ENCODE assay signal across 10 mouse cellular contexts in genomic region chr9:74045936-74046335, GRCm38 (mm10).
DNase-seq lines count a peak whose midpoint lies in the region; ATAC-seq and TF ChIP-seq lines count a peak whose summit lies in the region.
"Had no signal": no experiment of that assay in that cellular context is flagged by ENCODE, and none has a peak within 500 bp of the region (broad histone marks: within the 10 kb centered on the region; RNA-seq: fewer than 3 reads in every experiment).

No protein-coding gene starts in this region.

- H3K4me2 ChIP-seq in hindbrain, embryonic 16.5 days (ENCODE audit: low read length): no peak overlapping the region
- no peak overlapping the region for H3K4me2 ChIP-seq in hindbrain, embryonic 12.5 days (replicated peaks)
- no peak overlapping the region for H3K4me2 ChIP-seq in midbrain, postnatal 0 days (ENCODE audit: low read depth, low read length, poor library complexity, severe bottlenecking)
- H3K4me2 ChIP-seq: neural tube, embryonic 13.5 days had no signal

- ATAC-seq in hindbrain, embryonic 16.5 days: peak; percentile 77
- ATAC-seq in hindbrain, embryonic 12.5 days (ENCODE audit: low FRiP score): no peak
- ATAC-seq in midbrain, postnatal 0 days (ENCODE audit: low FRiP score): no peak
- no peak for ATAC-seq in megakaryocyte-erythroid progenitor cell, adult 5-6 weeks (replicated peaks; ENCODE audit: low FRiP score, low TSS enrichment, poor library complexity, severe bottlenecking)
- ATAC-seq in erythroblast, adult 5-6 weeks (replicated peaks; ENCODE audit: low FRiP score, poor library complexity, severe bottlenecking): no peak

- no peaks in the 10 kb centered on the region for H3K36me3 ChIP-seq in hindbrain, embryonic 16.5 days (ENCODE audit: control insufficient read depth, insufficient read depth, low read length)
- no peaks in the 10 kb centered on the region for H3K36me3 ChIP-seq in hindbrain, embryonic 12.5 days
- no peaks in the 10 kb centered on the region for H3K36me3 ChIP-seq in midbrain, postnatal 0 days (ENCODE audit: insufficient read depth, low read length)
- H3K36me3 ChIP-seq: neural tube, embryonic 13.5 days had no signal

- no peaks in the 10 kb centered on the region for H3K9me3 ChIP-seq in hindbrain, embryonic 16.5 days (ENCODE audit: control insufficient read depth, low read length)
- no peaks in the 10 kb centered on the region for H3K9me3 ChIP-seq in hindbrain, embryonic 12.5 days (replicated peaks)
- no peaks in the 10 kb centered on the region for H3K9me3 ChIP-seq in midbrain, postnatal 0 days (ENCODE audit: low read length)
- H3K9me3 ChIP-seq: neural tube, embryonic 13.5 days had no signal

- WGBS in hindbrain, embryonic 16.5 days: 60% methylated on average over 3 of the region's 3 CpGs
- WGBS in hindbrain, embryonic 12.5 days: 90% methylated on average over 3 of the region's 3 CpGs
- WGBS in midbrain, postnatal 0 days: 64% methylated on average over 3 of the region's 3 CpGs

- no peaks in the 10 kb centered on the region for H3K27me3 ChIP-seq in hindbrain, embryonic 16.5 days (replicated peaks; ENCODE audit: control insufficient read depth, insufficient read depth, low read length)
- no peaks in the 10 kb centered on the region for H3K27me3 ChIP-seq in hindbrain, embryonic 12.5 days
- no peaks in the 10 kb centered on the region for H3K27me3 ChIP-seq in midbrain, postnatal 0 days (ENCODE audit: insufficient read depth, low read length)
- H3K27me3 ChIP-seq: neural tube, embryonic 13.5 days had no signal

- no peak for TF ChIP-seq CTCF in midbrain, postnatal 0 days (IDR thresholded peaks at IDR 0.05)

- no peaks in the 10 kb centered on the region for H3K4me1 ChIP-seq in hindbrain, embryonic 16.5 days (ENCODE audit: control insufficient read depth, insufficient read depth, low read depth, low read length)
- H3K4me1 ChIP-seq in hindbrain, embryonic 12.5 days: no peaks in the 10 kb centered on the region
- H3K4me1 ChIP-seq in midbrain, postnatal 0 days (ENCODE audit: insufficient read depth, low read length): no peaks in the 10 kb centered on the region
- H3K4me1 ChIP-seq: neural tube, embryonic 13.5 days had no signal

- H3K27ac ChIP-seq in hindbrain, embryonic 16.5 days (ENCODE audit: low read depth, low read length): no peak overlapping the region
- no peak overlapping the region for H3K27ac ChIP-seq in hindbrain, embryonic 12.5 days
- no peak overlapping the region for H3K27ac ChIP-seq in midbrain, postnatal 0 days (ENCODE audit: low read depth, low read length)
- H3K27ac ChIP-seq: neural tube, embryonic 13.5 days had no signal

- no peak overlapping the region for H3K4me3 ChIP-seq in hindbrain, embryonic 16.5 days (ENCODE audit: low read length)
- H3K4me3 ChIP-seq in hindbrain, embryonic 12.5 days: no peak overlapping the region
- no peak overlapping the region for H3K4me3 ChIP-seq in midbrain, postnatal 0 days (ENCODE audit: low read depth, low read length)
- H3K4me3 ChIP-seq: neural tube, embryonic 13.5 days had no signal

- H3K9ac ChIP-seq in hindbrain, embryonic 16.5 days (ENCODE audit: low read depth, low read length): no peak overlapping the region
- no peak overlapping the region for H3K9ac ChIP-seq in hindbrain, embryonic 12.5 days
- no peak overlapping the region for H3K9ac ChIP-seq in midbrain, postnatal 0 days (replicated peaks; ENCODE audit: low read length, poor library complexity, severe bottlenecking)
- H3K9ac ChIP-seq: neural tube, embryonic 13.5 days had no signal

- peak; percentile 81 for DNase-seq in adrenal gland, postnatal 10 days
- peak; percentile 35 for DNase-seq in kidney, adult 9 months
- DNase-seq in midbrain, postnatal 0 days (ENCODE audit: low spot score): peak; percentile 46
- no peak for DNase-seq in retina, embryonic 14.5 days (ENCODE audit: low spot score)
- DNase-seq: layer of hippocampus, postnatal 36 days had no signal
